Mouse (Mus musculus) kidney, embryonic 16.5 days (tissue): ENCODE data around the gene Erlec1. TPM values are rescaled to one million over a fixed set of nuclear protein-coding genes. Genes with fewer than 3 reads are reported as not detected.
A peak's percentile ranks its signal among the peaks of the same experiment; 100 is the strongest.

Experiments
- ATAC-seq: fragments of 200-750 bp; cut with Nextera tagmentation; 2 replicates; pipeline ENCODE4 v1.8.0; 2017; ENCODE audit warnings: moderate TSS enrichment; ENCODE audit not compliant: low FRiP score, low TSS enrichment
- H3K27ac ChIP-seq: fragments of 300-500 bp; sonication (generic); 2 replicates; pipeline ENCODE4 v1.5.1; 2014; ENCODE audit warnings: low read length
- H3K27me3 ChIP-seq: fragments of 300-500 bp; sonication (generic); 2 replicates; pipeline ENCODE4 v1.6.1; 2014; ENCODE audit warnings: low read length, control low read depth, mixed read lengths; ENCODE audit not compliant: insufficient read depth
- H3K36me3 ChIP-seq: fragments of 300-500 bp; sonication (generic); 2 replicates; pipeline ENCODE4 v1.6.1; 2014; ENCODE audit warnings: low read length, control low read depth, mixed read lengths; ENCODE audit not compliant: insufficient read depth
- H3K4me1 ChIP-seq: fragments of 300-500 bp; sonication (generic); 2 replicates; pipeline ENCODE4 v1.6.1; 2014; ENCODE audit warnings: low read length, control low read depth, mixed read lengths; ENCODE audit not compliant: insufficient read depth
- H3K4me2 ChIP-seq: fragments of 300-500 bp; sonication (generic); replicated peaks from 2 replicates; pipeline ENCODE4 v1.6.1; 2014; ENCODE audit warnings: low read depth, low read length
- H3K4me3 ChIP-seq: fragments of 300-500 bp; sonication (generic); 2 replicates; pipeline ENCODE4 v1.5.1; 2014; ENCODE audit warnings: mild to moderate bottlenecking, low read length
- H3K9ac ChIP-seq: fragments of 300-500 bp; sonication (generic); replicated peaks from 2 replicates; pipeline ENCODE4 v1.6.1; 2014; ENCODE audit warnings: low read length
- H3K9me3 ChIP-seq: fragments of 300-500 bp; sonication (generic); 2 replicates; pipeline ENCODE4 v1.6.1; 2016; ENCODE audit warnings: low read length, control low read depth
- WGBS: fragments of 180-500 bp; shearing (Covaris S2); extraction: QIAGEN DNeasy Blood & Tissue Kit; methylation state at CpG from one replicate; pipeline ENCODE4 v1.1.7; 2014; 5-methylcytosine and 5-hydroxymethylcytosine counted together
- polyA plus RNA-seq: library from polyadenylated mRNA; unstranded; fragments of >200 nt; fragmentation: Nextera tagmentation; extraction: Ambion mirVana; gene quantifications from 2 replicates; pipeline ENCODE4 v1.2.1, GENCODE M21; 2015

Erlec1 gene
- 12.8 and 12.9 TPM in 2 replicates for polyA plus RNA-seq

GRCm38 (mm10) chr11:30954279-30954725 lies at the start of gene Erlec1:
Gene Erlec1 (minus strand): TSS chr11:30954335.
- WGBS: under 1% methylated on average over 39 of the region's 40 CpGs
- ATAC-seq: peak; percentile 98
- Histone ChIP-seq H3K4me1 (peaks cover 13% of the 10 kb centered on the region), H3K4me2 (peak within 1 kb of the TSS; percentile 86), H3K27me3 (no peaks in the 10 kb centered on the region), H3K9ac (peak within 1 kb of the TSS; percentile 75), H3K9me3 (peaks cover 3% of the 10 kb centered on the region; the same call in 1 of the 2 replicates), H3K4me3 (peak within 1 kb of the TSS; percentile 91), H3K27ac (peak within 1 kb of the TSS; percentile 84), H3K36me3 (peaks cover 14% of the 10 kb centered on the region)

GRCm38 (mm10) chr11:31001169-31001908 lies 47.2 kb upstream of the Erlec1 start:
- peak; percentile 65; the same call in 1 of the 2 replicates for ATAC-seq
- H3K4me3 ChIP-seq: no peak overlapping the region
- no peaks in the 10 kb centered on the region for H3K9me3 ChIP-seq
- H3K4me2 ChIP-seq: no peak overlapping the region
- H3K4me1 ChIP-seq: no peaks in the 10 kb centered on the region
- 79% methylated on average over 4 of the region's 4 CpGs for WGBS
- H3K27ac ChIP-seq: no peak overlapping the region
- H3K9ac ChIP-seq: no peak overlapping the region
- 0 out of 2 replicates have a peak, but pooled peaks cover 3% of the 10 kb centered on the region for H3K36me3 ChIP-seq
- H3K27me3 ChIP-seq: no peaks in the 10 kb centered on the region

- Histone ChIP-seq H3K4me1 (no peaks in the 10 kb centered on the region), H3K27me3 (no peaks in the 10 kb centered on the region), H3K9ac (no peak overlapping the region), H3K4me3 (no peak overlapping the region), H3K27ac (no peak overlapping the region), H3K36me3 (no peaks in the 10 kb centered on the region), H3K4me2 (no peak overlapping the region), H3K9me3 (no peaks in the 10 kb centered on the region)
- ATAC-seq: peak; percentile 19; the same call in 1 of the 2 replicates
- WGBS: 87% methylated on average over 2 of the region's 2 CpGs
Observed at GRCm38 (mm10) chr11:31000028-31000427, 45.9 kb upstream of the Erlec1 start.

- no peak for ATAC-seq
- 84% methylated on average over 2 of the region's 2 CpGs for WGBS
- H3K9me3 ChIP-seq: no peaks in the 10 kb centered on the region
- H3K27ac ChIP-seq: no peak overlapping the region
- H3K4me3 ChIP-seq: no peak overlapping the region
- H3K4me2 ChIP-seq: no peak overlapping the region
- no peak overlapping the region for H3K9ac ChIP-seq
- H3K4me1 ChIP-seq: no peaks in the 10 kb centered on the region
- no peaks in the 10 kb centered on the region for H3K36me3 ChIP-seq
- no peaks in the 10 kb centered on the region for H3K27me3 ChIP-seq
Observed at GRCm38 (mm10) chr11:30998704-30999103, 44.6 kb upstream of the Erlec1 start.

GRCm38 (mm10) chr11:30998199-30998598 lies 44.1 kb upstream of the Erlec1 start:
- Histone ChIP-seq H3K9me3 (no peaks in the 10 kb centered on the region), H3K4me3 (no peak overlapping the region), H3K4me1 (no peaks in the 10 kb centered on the region), H3K27ac (no peak overlapping the region), H3K9ac (no peak overlapping the region), H3K4me2 (no peak overlapping the region), H3K27me3 (no peaks in the 10 kb centered on the region), H3K36me3 (no peaks in the 10 kb centered on the region)
- no peak for ATAC-seq
- 89% methylated on average over 5 of the region's 5 CpGs for WGBS

GRCm38 (mm10) chr11:30996670-30997069 lies 42.5 kb upstream of the Erlec1 start:
- no peak for ATAC-seq
- H3K9ac ChIP-seq: no peak overlapping the region
- WGBS: 91% methylated on average over 3 of the region's 3 CpGs

GRCm38 (mm10) chr11:30986625-30987017 lies 32.5 kb upstream of the Erlec1 start:
- Histone ChIP-seq H3K9me3 (no peaks in the 10 kb centered on the region), H3K4me2 (peak overlapping the region; percentile 72), H3K4me3 (peak overlapping the region; percentile 72), H3K36me3 (no peaks in the 10 kb centered on the region), H3K4me1 (peaks cover 5% of the 10 kb centered on the region), H3K27ac (peak overlapping the region; percentile 66), H3K27me3 (no peaks in the 10 kb centered on the region), H3K9ac (peak overlapping the region; percentile 79)
- ATAC-seq: peak; percentile 80
- WGBS: 1% methylated on average over 2 of the region's 2 CpGs

More at GRCm38 (mm10) chr11:30996670-30997069, 42.5 kb upstream of the Erlec1 start:
- H3K4me3 ChIP-seq: no peak overlapping the region
- no peaks in the 10 kb centered on the region for H3K27me3 ChIP-seq
- H3K4me1 ChIP-seq: no peaks in the 10 kb centered on the region
- no peaks in the 10 kb centered on the region for H3K36me3 ChIP-seq
- H3K9me3 ChIP-seq: no peaks in the 10 kb centered on the region
- H3K4me2 ChIP-seq: no peak overlapping the region
- no peak overlapping the region for H3K27ac ChIP-seq

- Histone ChIP-seq H3K9ac (peak within 1 kb of the TSS; percentile 79), H3K36me3 (no peaks in the 10 kb centered on the region), H3K27me3 (no peaks in the 10 kb centered on the region), H3K9me3 (no peaks in the 10 kb centered on the region), H3K4me3 (peak within 1 kb of the TSS; percentile 72), H3K4me2 (peak within 1 kb of the TSS; percentile 72), H3K27ac (peak within 1 kb of the TSS; percentile 87), H3K4me1 (peaks cover 5% of the 10 kb centered on the region)
- ATAC-seq: peak; percentile 99
- WGBS: under 1% methylated on average over 22 of the region's 22 CpGs
Observed at GRCm38 (mm10) chr11:30985877-30986624, 31.9 kb upstream of the Erlec1 start, which contains the start of gene Chac2. Gene Chac2 (minus strand): TSS chr11:30986350.

GRCm38 (mm10) chr11:30985237-30985636 lies 31.1 kb upstream of the Erlec1 start:
- ATAC-seq: no peak
- Histone ChIP-seq H3K4me1 (peaks cover 5% of the 10 kb centered on the region), H3K4me3 (no peak overlapping the region), H3K27ac (no peak overlapping the region), H3K27me3 (no peaks in the 10 kb centered on the region), H3K9ac (no peak overlapping the region), H3K4me2 (peak overlapping the region; percentile 72; the same call in 1 of the 2 replicates), H3K36me3 (no peaks in the 10 kb centered on the region), H3K9me3 (no peaks in the 10 kb centered on the region)
- 42% methylated on average over 2 of the region's 2 CpGs for WGBS
